Comparison of ENCODE assay signal across 17 mouse cellular contexts in the genomic region with DNA sequence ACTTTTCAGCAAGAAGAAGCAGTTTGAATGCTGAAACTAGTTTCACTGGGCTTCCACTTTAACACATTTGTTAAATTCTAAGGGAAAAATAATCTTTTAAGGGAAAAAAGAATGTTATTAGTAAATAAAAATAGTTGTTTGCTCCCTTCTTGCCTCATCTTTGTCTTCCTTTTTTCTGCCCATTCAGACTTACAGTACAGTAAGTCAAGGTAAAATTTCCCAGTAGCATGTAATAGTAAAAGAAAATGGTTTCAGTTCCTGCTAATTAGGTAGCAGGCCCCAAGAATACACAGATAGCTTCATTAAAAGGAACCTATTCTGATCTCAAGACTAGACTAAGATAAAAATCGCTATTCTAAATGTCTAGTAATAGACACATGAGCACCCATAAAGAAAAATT.
"Had no signal": no experiment of that assay in that cellular context is flagged by ENCODE, and none has a peak within 500 bp of the region (broad histone marks: within the 10 kb centered on the region; RNA-seq: fewer than 3 reads in every experiment).

No protein-coding gene starts in this region.

- H3K4me2 ChIP-seq: neural tube, embryonic 12.5 days; neural tube, embryonic 13.5 days; neural tube, embryonic 15.5 days; stomach, embryonic 15.5 days had no signal

- H3K4me3 ChIP-seq: neural tube, embryonic 12.5 days; neural tube, embryonic 13.5 days; neural tube, embryonic 15.5 days; stomach, embryonic 15.5 days had no signal

- H3K36me3 ChIP-seq: neural tube, embryonic 12.5 days; neural tube, embryonic 13.5 days; neural tube, embryonic 15.5 days; stomach, embryonic 15.5 days had no signal

- DNase-seq: retina, postnatal 1 day; right cerebral cortex, adult 18-20 months; right cerebral cortex, postnatal 14 days; right cerebral cortex, postnatal 25 days; right cerebral cortex, postnatal 4 days; spleen, adult 18-20 months; thymus, adult 18-20 months; thymus, adult 2 months; thymus, postnatal 14 days; thymus, postnatal 25 days; thymus, postnatal 36 days; thymus, postnatal 4 days had no signal

- H3K9me3 ChIP-seq: neural tube, embryonic 12.5 days; neural tube, embryonic 13.5 days; neural tube, embryonic 15.5 days; stomach, embryonic 15.5 days had no signal

- H3K27me3 ChIP-seq: neural tube, embryonic 12.5 days; neural tube, embryonic 13.5 days; neural tube, embryonic 15.5 days; stomach, embryonic 15.5 days had no signal

- H3K4me1 ChIP-seq: neural tube, embryonic 12.5 days; neural tube, embryonic 13.5 days; neural tube, embryonic 15.5 days; stomach, embryonic 15.5 days had no signal

- H3K9ac ChIP-seq: neural tube, embryonic 12.5 days; neural tube, embryonic 13.5 days; neural tube, embryonic 15.5 days; stomach, embryonic 15.5 days had no signal

- H3K27ac ChIP-seq: neural tube, embryonic 12.5 days; neural tube, embryonic 13.5 days; neural tube, embryonic 15.5 days; stomach, embryonic 15.5 days; stomach, postnatal 0 days had no signal
